Mouse (Mus musculus): ENCODE measurements around the gene Zfp827.

DNA sequence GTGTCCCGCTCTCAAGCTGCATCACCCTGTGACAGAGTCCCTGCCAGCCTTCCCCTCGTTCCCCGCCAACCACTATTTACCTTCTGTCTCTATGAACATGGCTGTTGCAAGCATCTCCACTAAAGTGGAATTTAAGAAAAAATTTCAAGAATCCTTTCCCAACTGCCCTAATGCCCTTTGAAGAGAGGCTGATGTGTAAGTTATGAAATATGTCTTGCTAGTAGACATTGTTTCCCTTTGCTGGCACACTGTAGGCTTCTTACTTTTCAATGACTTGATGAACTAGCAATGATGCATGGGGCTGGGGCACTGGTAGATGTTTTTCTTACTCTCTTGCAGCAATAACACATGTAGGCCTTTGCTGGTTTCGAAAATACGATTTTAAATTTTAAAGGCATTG is 49.0 kb downstream of the Zfp827 start:
- TF ChIP-seq CTCF (IDR thresholded peaks at IDR 0.05; ENCODE audit: low read depth, low read length) (no peak), EP300 (IDR thresholded peaks at IDR 0.05; ENCODE audit: insufficient read depth, low read depth, low read length) (no peak)
